Mouse (Mus musculus) thymus, adult 2 months (tissue): ENCODE measurements at regions not wholly inside any gene's neighbourhood (a gene's known extent, or its start where the extent isn't known, plus 50 kb on each side); places are given as distances from the start of the nearest gene placed in this dataset.

ENCODE experiments used
- CTCF ChIP-seq: fragments of 200-500 bp; IDR thresholded peaks from 2 replicates; pipeline ENCODE4 v1.5.1; 2012; ENCODE audit warnings: mild to moderate bottlenecking, control low read depth, low read length, moderate library complexity, borderline replicate concordance; ENCODE audit not compliant: control insufficient read depth, poor library complexity, insufficient read depth; ENCODE audit errors: extremely low read depth
- POLR2A ChIP-seq: fragments of 200-500 bp; IDR thresholded peaks from 2 replicates; pipeline ENCODE4 v1.6.1; 2012; ENCODE audit warnings: mild to moderate bottlenecking, low read length, control low read depth, moderate library complexity; ENCODE audit not compliant: control insufficient read depth, poor library complexity, insufficient read depth; ENCODE audit errors: extremely low read depth

DNA sequence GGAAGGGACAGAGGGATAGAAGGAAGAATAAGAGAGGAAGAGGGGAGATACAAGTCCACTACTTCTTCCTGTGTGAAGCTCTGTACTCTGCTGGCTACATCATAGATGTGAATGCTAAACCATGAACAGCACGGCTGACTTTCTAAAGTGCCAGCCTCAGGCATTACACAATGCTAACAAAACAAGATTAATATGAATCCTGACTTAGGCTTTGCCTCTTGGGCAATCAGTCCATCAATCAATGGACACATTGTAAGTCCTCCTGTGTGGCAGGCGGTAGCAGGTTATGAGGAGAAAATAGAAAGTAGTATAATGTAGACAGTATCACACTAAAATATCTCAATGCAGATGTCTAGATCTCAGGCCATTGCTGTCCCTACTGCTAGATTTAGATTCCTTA, 203.6 kb upstream of the Nrip1 start:
- TF ChIP-seq CTCF (no peak), POLR2A (no peak)
